Mouse (Mus musculus) intestine, postnatal 0 days (tissue): Measurements from ENCODE around the gene Hsd11b1. TPM values are rescaled to one million over a fixed set of nuclear protein-coding genes. Genes with fewer than 3 reads are reported as not detected.
"Not testable (repeated sequence)": the region's sequence is repeated elsewhere in the genome, so short reads cannot be mapped to it uniquely, and the experiment has no call there.

Experiments
- ATAC-seq: fragments of 200-750 bp; cut with Nextera tagmentation; 2 replicates; pipeline ENCODE4 v1.8.0; 2017; ENCODE audit warnings: mild to moderate bottlenecking, moderate TSS enrichment, moderate library complexity
- H3K27ac ChIP-seq: fragments of 300-500 bp; sonication (generic); 2 replicates; pipeline ENCODE4 v1.5.1; 2014; ENCODE audit warnings: mild to moderate bottlenecking, low read depth, low read length, moderate library complexity
- H3K27me3 ChIP-seq: fragments of 300-500 bp; sonication (generic); replicated peaks from 2 replicates; pipeline ENCODE4 v1.6.1; 2014; ENCODE audit warnings: low read length, mixed read lengths; ENCODE audit not compliant: control insufficient read depth, insufficient read depth
- H3K36me3 ChIP-seq: fragments of 300-500 bp; sonication (generic); 2 replicates; pipeline ENCODE4 v1.6.1; 2014; ENCODE audit warnings: mild to moderate bottlenecking, moderate library complexity; ENCODE audit not compliant: control insufficient read depth, insufficient read depth
- H3K4me1 ChIP-seq: fragments of 300-500 bp; sonication (generic); replicated peaks from 2 replicates; pipeline ENCODE4 v1.6.1; 2014; ENCODE audit warnings: antibody characterized with exemption, low read length, mixed read lengths; ENCODE audit not compliant: control insufficient read depth, insufficient read depth
- H3K4me2 ChIP-seq: fragments of 300-500 bp; sonication (generic); replicated peaks from 2 replicates; pipeline ENCODE4 v1.6.1; 2014; ENCODE audit warnings: low read depth, mild to moderate bottlenecking, moderate library complexity
- H3K4me3 ChIP-seq: fragments of 300-500 bp; sonication (generic); 2 replicates; pipeline ENCODE4 v1.5.1; 2014; ENCODE audit warnings: low read depth, low read length
- H3K9ac ChIP-seq: fragments of 300-500 bp; sonication (generic); 2 replicates; pipeline ENCODE4 v1.6.1; 2014; ENCODE audit warnings: mild to moderate bottlenecking, low read depth, low read length
- H3K9me3 ChIP-seq: fragments of 300-500 bp; sonication (generic); 2 replicates; pipeline ENCODE4 v1.6.1; 2016; ENCODE audit warnings: mixed run types; ENCODE audit not compliant: control insufficient read depth
- CTCF ChIP-seq: sonication (generic); IDR thresholded peaks from 2 replicates; pipeline ENCODE4 v1.5.1; 2016; ENCODE audit warnings: low read depth, mild to moderate bottlenecking, control low read depth, antibody characterized with exemption, moderate library complexity
- WGBS: fragments of 180-500 bp; shearing (Covaris S2); extraction: QIAGEN DNeasy Blood & Tissue Kit; methylation state at CpG from one replicate; pipeline ENCODE4 v1.1.7; 2014; 5-methylcytosine and 5-hydroxymethylcytosine counted together
- polyA plus RNA-seq: library from polyadenylated mRNA; unstranded; fragments of >200 nt; fragmentation: Nextera tagmentation; extraction: Ambion mirVana; gene quantifications from 2 replicates; pipeline ENCODE4 v1.2.1, GENCODE M21; 2015

Gene Hsd11b1
- polyA plus RNA-seq, 1 experiment from 2014 or later: 3.2 TPM

DNA sequence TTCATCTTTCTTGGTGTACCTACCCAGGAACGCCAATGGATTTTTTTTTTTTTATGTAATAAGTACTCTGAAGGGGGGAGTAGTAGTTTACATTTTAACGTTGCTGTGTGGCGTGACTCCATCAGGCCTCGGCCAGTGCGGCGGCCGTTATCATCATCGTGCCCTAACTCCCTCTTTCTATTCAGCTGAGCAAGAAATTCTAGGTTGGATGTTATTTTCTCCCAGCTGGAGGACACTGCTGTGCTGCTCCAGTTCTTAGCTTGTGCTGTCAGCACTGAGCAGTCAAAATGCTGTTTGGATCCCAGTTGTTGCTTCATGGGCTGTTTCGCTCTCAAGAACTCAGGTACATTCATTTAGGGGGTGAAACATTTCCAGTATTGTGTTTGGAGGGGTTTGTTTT, 4.3 kb downstream of the Hsd11b1 start:
- no peaks in the 10 kb centered on the region for H3K27me3 ChIP-seq
- ATAC-seq: no peak

GRCm38 (mm10) chr1:193256621-193257098, 7.2 kb downstream of the Hsd11b1 start:
- no peaks in the 10 kb centered on the region for H3K9me3 ChIP-seq

More for the DNA sequence above, 4.3 kb downstream of the Hsd11b1 start:
- TF ChIP-seq CTCF: no peak
- no peaks in the 10 kb centered on the region for H3K9me3 ChIP-seq
- no peak overlapping the region for H3K9ac ChIP-seq
- no peak overlapping the region for H3K4me3 ChIP-seq
- H3K36me3 ChIP-seq: no peaks in the 10 kb centered on the region
- no peaks in the 10 kb centered on the region; the same call in 1 of the 2 replicates for H3K4me1 ChIP-seq
- H3K4me2 ChIP-seq: no peak overlapping the region
- H3K27ac ChIP-seq: no peak overlapping the region
- 84% methylated on average over 9 of the region's 9 CpGs for WGBS

GRCm38 (mm10) chr1:193256289-193256577, 7.6 kb downstream of the Hsd11b1 start:
- Histone ChIP-seq H3K27me3 (no peaks in the 10 kb centered on the region), H3K4me2 (no peak overlapping the region), H3K27ac (no peak overlapping the region), H3K4me1 (no peaks in the 10 kb centered on the region), H3K36me3 (no peaks in the 10 kb centered on the region), H3K4me3 (no peak overlapping the region), H3K9me3 (no peaks in the 10 kb centered on the region), H3K9ac (no peak overlapping the region)
- ATAC-seq: no peak
- TF ChIP-seq CTCF: no peak

More at GRCm38 (mm10) chr1:193256621-193257098, 7.2 kb downstream of the Hsd11b1 start:
- Histone ChIP-seq H3K4me1 (no peaks in the 10 kb centered on the region), H3K4me3 (no peak overlapping the region), H3K9ac (no peak overlapping the region), H3K27ac (no peak overlapping the region), H3K27me3 (no peaks in the 10 kb centered on the region), H3K4me2 (no peak overlapping the region), H3K36me3 (no peaks in the 10 kb centered on the region)
- no peak for TF ChIP-seq CTCF
- 37% methylated on average over 5 of the region's 5 CpGs for WGBS
- no peak for ATAC-seq

GRCm38 (mm10) chr1:193255488-193256288, 8.2 kb downstream of the Hsd11b1 start:
- Histone ChIP-seq H3K36me3 (no peaks in the 10 kb centered on the region), H3K4me3 (no peak overlapping the region), H3K27me3 (no peaks in the 10 kb centered on the region), H3K4me2 (no peak overlapping the region), H3K9me3 (no peaks in the 10 kb centered on the region), H3K4me1 (no peaks in the 10 kb centered on the region), H3K9ac (no peak overlapping the region), H3K27ac (no peak overlapping the region)
- TF ChIP-seq CTCF: peak; percentile 83
- ATAC-seq: no peak
- WGBS: 23% methylated on average over 3 of the region's 3 CpGs

- Histone ChIP-seq H3K4me2 (no peak overlapping the region), H3K4me1 (no peaks in the 10 kb centered on the region), H3K4me3 (no peak overlapping the region), H3K9me3 (no peaks in the 10 kb centered on the region), H3K9ac (no peak overlapping the region), H3K36me3 (no peaks in the 10 kb centered on the region), H3K27me3 (no peaks in the 10 kb centered on the region), H3K27ac (no peak overlapping the region)
- TF ChIP-seq CTCF: no peak
- 68% methylated on average over 8 of the region's 8 CpGs for WGBS
- no peak for ATAC-seq
Observed at GRCm38 (mm10) chr1:193255032-193255431, 8.8 kb downstream of the Hsd11b1 start.

GRCm38 (mm10) chr1:193253895-193254294, 10.0 kb downstream of the Hsd11b1 start:
- not testable (repeated sequence) for H3K4me2 ChIP-seq, H3K9ac ChIP-seq, H3K36me3 ChIP-seq, ATAC-seq, H3K4me3 ChIP-seq, H3K27ac ChIP-seq, H3K4me1 ChIP-seq, H3K9me3 ChIP-seq, H3K27me3 ChIP-seq
- WGBS: 73% methylated on average over 3 of the region's 3 CpGs
- TF ChIP-seq CTCF: 0 out of 2 replicates have a peak, but pooled peaks have one; percentile 6
